Mouse (Mus musculus): ENCODE results near the gene Abcd4. TPM values are rescaled to one million over a fixed set of nuclear protein-coding genes. Genes with fewer than 3 reads are reported as not detected.

Gene Abcd4
- polyA plus RNA-seq, 1 experiment: 57.7 TPM

DNA sequence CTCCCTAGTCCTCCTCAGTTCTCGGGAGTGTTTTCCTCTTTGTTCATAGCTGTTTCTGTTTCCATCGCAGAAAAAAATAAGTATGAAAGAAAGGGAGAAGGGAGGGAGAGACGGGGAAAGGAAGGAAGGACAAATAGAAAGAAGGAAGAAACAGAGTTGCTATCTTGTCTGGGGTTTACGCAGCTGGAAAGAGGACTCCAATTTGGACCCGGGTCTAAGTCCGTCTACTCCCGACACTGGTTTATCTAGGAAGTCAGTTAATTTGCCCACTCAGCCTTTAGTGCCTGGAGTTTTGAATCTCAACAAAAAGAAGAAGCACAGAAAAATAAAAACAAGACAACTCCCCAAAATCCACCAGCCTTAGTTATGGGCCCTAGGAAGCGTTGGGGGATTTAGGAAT, 7.4 kb upstream of the Abcd4 start:
- TF ChIP-seq CTCF (conservative IDR thresholded peaks at IDR 0.05; ENCODE audit: insufficient read depth, insufficient read length, low read depth, low read length): no peak
- no peak for TF ChIP-seq POLR2A (IDR thresholded peaks at IDR 0.05; ENCODE audit: low read depth, low read length)
- no peak overlapping the region for H3K4me3 ChIP-seq (ENCODE audit: insufficient read depth, low read depth, low read length)
- peak; percentile 52 for DNase-seq
- no peaks in the 10 kb centered on the region for H3K36me3 ChIP-seq (ENCODE audit: control insufficient read depth, insufficient read depth, low read length)
- no peaks in the 10 kb centered on the region for H3K27me3 ChIP-seq (replicated peaks; ENCODE audit: control insufficient read depth, insufficient read depth, low read length)
- H3K27ac ChIP-seq (ENCODE audit: insufficient read depth, low read depth, low read length): peak overlapping the region; percentile 77; the same call in 1 of the 2 replicates
- WGBS: 23% methylated on average over 8 of the region's 8 CpGs
- no peaks in the 10 kb centered on the region for H3K4me1 ChIP-seq (ENCODE audit: control insufficient read depth, insufficient read depth, low read length)

DNA sequence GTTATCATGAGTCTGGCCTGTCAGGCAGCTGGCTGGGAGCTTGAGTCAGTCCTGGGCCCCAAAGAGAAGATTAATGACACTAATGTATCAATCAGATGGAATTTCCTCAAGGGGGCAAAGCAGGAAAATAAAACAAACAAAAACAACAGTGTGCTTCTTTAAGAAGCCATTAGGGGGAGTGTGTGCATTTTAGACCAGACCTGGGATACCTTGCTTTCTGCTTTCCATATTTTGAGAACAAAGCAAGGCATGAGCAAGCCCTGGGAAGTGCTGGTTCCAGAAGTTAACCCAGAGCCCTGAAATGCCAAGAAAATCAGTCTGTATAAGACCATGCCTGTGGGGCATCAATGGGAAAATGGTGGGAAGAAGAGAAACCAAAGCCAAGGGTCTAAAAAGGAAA, 3.8 kb upstream of the Abcd4 start:
- Histone ChIP-seq H3K27ac (ENCODE audit: insufficient read depth, low read depth, low read length) (no peak overlapping the region), H3K4me3 (ENCODE audit: insufficient read depth, low read depth, low read length) (no peak overlapping the region), H3K4me1 (ENCODE audit: control insufficient read depth, insufficient read depth, low read length) (no peaks in the 10 kb centered on the region), H3K36me3 (ENCODE audit: control insufficient read depth, insufficient read depth, low read length) (no peaks in the 10 kb centered on the region), H3K27me3 (replicated peaks; ENCODE audit: control insufficient read depth, insufficient read depth, low read length) (no peaks in the 10 kb centered on the region)
- TF ChIP-seq POLR2A (IDR thresholded peaks at IDR 0.05; ENCODE audit: low read depth, low read length) (no peak), CTCF (conservative IDR thresholded peaks at IDR 0.05; ENCODE audit: insufficient read depth, insufficient read length, low read depth, low read length) (no peak)
- peak; percentile 22 for DNase-seq

GRCm38 (mm10) chr12:84617663-84618062, 450 bp upstream of the Abcd4 start:
- Histone ChIP-seq H3K36me3 (ENCODE audit: control insufficient read depth, insufficient read depth, low read length) (no peaks in the 10 kb centered on the region), H3K4me1 (ENCODE audit: control insufficient read depth, insufficient read depth, low read length) (0 out of 2 replicates have a peak, but pooled peaks cover 2% of the 10 kb centered on the region), H3K4me3 (ENCODE audit: insufficient read depth, low read depth, low read length) (peak overlapping the region; percentile 46), H3K27ac (ENCODE audit: insufficient read depth, low read depth, low read length) (peak overlapping the region; percentile 24; the same call in 1 of the 2 replicates), H3K27me3 (replicated peaks; ENCODE audit: control insufficient read depth, insufficient read depth, low read length) (no peaks in the 10 kb centered on the region)
- peak; percentile 37 for DNase-seq
- WGBS: 4% methylated on average over 10 of the region's 10 CpGs
- TF ChIP-seq CTCF (conservative IDR thresholded peaks at IDR 0.05; ENCODE audit: insufficient read depth, insufficient read length, low read depth, low read length) (peak; percentile 30; the same call in 1 of the 2 replicates), POLR2A (IDR thresholded peaks at IDR 0.05; ENCODE audit: low read depth, low read length) (no peak)

- 59% methylated on average over 7 of the region's 7 CpGs for WGBS
- Histone ChIP-seq H3K27me3 (replicated peaks; ENCODE audit: control insufficient read depth, insufficient read depth, low read length) (no peaks in the 10 kb centered on the region), H3K36me3 (ENCODE audit: control insufficient read depth, insufficient read depth, low read length) (no peaks in the 10 kb centered on the region), H3K4me1 (ENCODE audit: control insufficient read depth, insufficient read depth, low read length) (0 out of 2 replicates have a peak, but pooled peaks cover 2% of the 10 kb centered on the region), H3K4me3 (ENCODE audit: insufficient read depth, low read depth, low read length) (no peak overlapping the region), H3K27ac (ENCODE audit: insufficient read depth, low read depth, low read length) (0 out of 2 replicates have a peak overlapping the region, but pooled peaks have one; percentile 24)
- TF ChIP-seq POLR2A (IDR thresholded peaks at IDR 0.05; ENCODE audit: low read depth, low read length) (no peak), CTCF (conservative IDR thresholded peaks at IDR 0.05; ENCODE audit: insufficient read depth, insufficient read length, low read depth, low read length) (no peak)
- DNase-seq: no peak
Measured at GRCm38 (mm10) chr12:84614524-84614923, 2.7 kb downstream of the Abcd4 start.

- H3K4me1 ChIP-seq (ENCODE audit: control insufficient read depth, insufficient read depth, low read length): 0 out of 2 replicates have a peak, but pooled peaks cover 2% of the 10 kb centered on the region
- no peaks in the 10 kb centered on the region for H3K27me3 ChIP-seq (replicated peaks; ENCODE audit: control insufficient read depth, insufficient read depth, low read length)
- peak overlapping the region; percentile 18; the same call in 1 of the 2 replicates for H3K27ac ChIP-seq (ENCODE audit: insufficient read depth, low read depth, low read length)
- H3K36me3 ChIP-seq (ENCODE audit: control insufficient read depth, insufficient read depth, low read length): no peaks in the 10 kb centered on the region
- DNase-seq: peak; percentile 30
- no peak for TF ChIP-seq POLR2A (IDR thresholded peaks at IDR 0.05; ENCODE audit: low read depth, low read length)
- TF ChIP-seq CTCF (conservative IDR thresholded peaks at IDR 0.05; ENCODE audit: insufficient read depth, insufficient read length, low read depth, low read length): no peak
- no peak overlapping the region for H3K4me3 ChIP-seq (ENCODE audit: insufficient read depth, low read depth, low read length)
- WGBS: 82% methylated on average over 11 of the region's 11 CpGs
Measured at GRCm38 (mm10) chr12:84614001-84614400, 3.2 kb downstream of the Abcd4 start.

DNA sequence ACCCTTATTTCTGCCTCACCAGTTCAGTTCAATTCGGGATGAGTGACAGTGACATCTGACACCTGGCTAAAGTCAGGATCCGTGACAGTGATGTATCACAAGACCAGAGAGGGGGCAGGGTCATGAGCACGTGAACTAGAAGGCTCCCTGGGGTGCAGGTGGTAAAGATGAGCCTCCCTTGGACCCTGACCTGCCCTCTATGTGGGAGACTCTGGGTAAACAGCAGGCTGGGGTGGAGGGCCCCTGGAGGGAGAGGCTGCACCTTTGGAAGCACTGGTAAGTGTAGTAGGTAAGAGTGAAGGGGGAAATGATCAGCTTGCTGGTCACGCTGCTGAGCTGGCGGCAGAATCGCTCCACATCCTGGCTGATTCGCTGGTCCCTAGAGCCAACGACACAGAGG, 4.7 kb downstream of the Abcd4 start:
- H3K27me3 ChIP-seq (replicated peaks; ENCODE audit: control insufficient read depth, insufficient read depth, low read length): no peaks in the 10 kb centered on the region
- 0 out of 2 replicates have a peak, but pooled peaks cover 2% of the 10 kb centered on the region for H3K4me1 ChIP-seq (ENCODE audit: control insufficient read depth, insufficient read depth, low read length)
- no peak overlapping the region for H3K4me3 ChIP-seq (ENCODE audit: insufficient read depth, low read depth, low read length)
- peak overlapping the region; percentile 40; the same call in 1 of the 2 replicates for H3K27ac ChIP-seq (ENCODE audit: insufficient read depth, low read depth, low read length)
- 43% methylated on average over 8 of the region's 8 CpGs for WGBS
- H3K36me3 ChIP-seq (ENCODE audit: control insufficient read depth, insufficient read depth, low read length): no peaks in the 10 kb centered on the region
- peak; percentile 80 for DNase-seq
- TF ChIP-seq CTCF (conservative IDR thresholded peaks at IDR 0.05; ENCODE audit: insufficient read depth, insufficient read length, low read depth, low read length) (no peak), POLR2A (IDR thresholded peaks at IDR 0.05; ENCODE audit: low read depth, low read length) (no peak)

DNA sequence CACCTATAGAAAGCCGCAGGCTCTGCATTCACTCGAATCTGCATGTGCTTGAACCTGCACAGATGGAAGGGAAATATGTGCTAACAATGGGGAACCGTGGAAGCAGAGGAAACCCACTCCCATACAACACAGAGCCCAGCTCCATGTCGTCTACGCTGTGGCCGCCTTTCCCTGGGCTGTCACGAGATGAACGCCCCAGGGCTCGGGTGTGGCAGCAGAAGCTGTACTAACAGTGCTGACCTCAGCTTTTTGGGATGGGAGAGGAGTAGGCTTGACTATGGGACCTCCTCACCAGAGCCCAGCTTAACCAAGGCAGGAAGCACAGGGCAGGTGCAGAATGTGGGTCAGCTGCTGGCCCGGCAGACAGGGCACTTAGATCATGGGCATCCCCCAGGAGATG, 5.5 kb downstream of the Abcd4 start:
- H3K27me3 ChIP-seq (replicated peaks; ENCODE audit: control insufficient read depth, insufficient read depth, low read length): no peaks in the 10 kb centered on the region
- TF ChIP-seq CTCF (conservative IDR thresholded peaks at IDR 0.05; ENCODE audit: insufficient read depth, insufficient read length, low read depth, low read length) (no peak), POLR2A (IDR thresholded peaks at IDR 0.05; ENCODE audit: low read depth, low read length) (no peak)
- WGBS: 79% methylated on average over 10 of the region's 10 CpGs
- no peak for DNase-seq
- H3K27ac ChIP-seq (ENCODE audit: insufficient read depth, low read depth, low read length): no peak overlapping the region
- no peaks in the 10 kb centered on the region for H3K36me3 ChIP-seq (ENCODE audit: control insufficient read depth, insufficient read depth, low read length)
- 0 out of 2 replicates have a peak, but pooled peaks cover 2% of the 10 kb centered on the region for H3K4me1 ChIP-seq (ENCODE audit: control insufficient read depth, insufficient read depth, low read length)
- H3K4me3 ChIP-seq (ENCODE audit: insufficient read depth, low read depth, low read length): no peak overlapping the region

All from kidney, adult 2 months (tissue).